Mouse (Mus musculus) midbrain, embryonic 15.5 days (tissue): ENCODE data around the gene Agmo. TPM values are rescaled to one million over a fixed set of nuclear protein-coding genes. Genes with fewer than 3 reads are reported as not detected.

Source experiments
- ATAC-seq: fragments of 200-750 bp; cut with Nextera tagmentation; replicated peaks from 2 replicates; pipeline ENCODE4 v1.8.0; 2017; ENCODE audit warnings: moderate TSS enrichment
- H3K27ac ChIP-seq: fragments of 300-500 bp; sonication (generic); 2 replicates; pipeline ENCODE4 v1.5.1; 2015; ENCODE audit warnings: mild to moderate bottlenecking, inconsistent platforms
- H3K27me3 ChIP-seq: fragments of 300-500 bp; sonication (generic); replicated peaks from 2 replicates; pipeline ENCODE4 v1.6.1; 2015; ENCODE audit warnings: inconsistent platforms
- H3K36me3 ChIP-seq: fragments of 300-500 bp; sonication (generic); replicated peaks from 2 replicates; pipeline ENCODE4 v1.6.1; 2015; ENCODE audit warnings: inconsistent platforms
- H3K4me1 ChIP-seq: fragments of 300-500 bp; sonication (generic); 2 replicates; pipeline ENCODE4 v1.6.1; 2015; ENCODE audit warnings: inconsistent platforms
- H3K4me2 ChIP-seq: fragments of 300-500 bp; sonication (generic); 2 replicates; pipeline ENCODE4 v1.6.1; 2015; ENCODE audit warnings: inconsistent platforms, mild to moderate bottlenecking, moderate library complexity
- H3K4me3 ChIP-seq: fragments of 300-500 bp; sonication (generic); 2 replicates; pipeline ENCODE4 v1.5.1; 2015; ENCODE audit warnings: mild to moderate bottlenecking, inconsistent platforms
- H3K9ac ChIP-seq: fragments of 300-500 bp; sonication (generic); 2 replicates; pipeline ENCODE4 v1.6.1; 2015; ENCODE audit warnings: mild to moderate bottlenecking, inconsistent platforms
- H3K9me3 ChIP-seq: fragments of 300-500 bp; sonication (generic); 2 replicates; pipeline ENCODE4 v1.6.1; 2016; ENCODE audit warnings: inconsistent platforms
- WGBS: fragments of 180-500 bp; shearing (Covaris S2); methylation state at CpG from one replicate; pipeline ENCODE4 v1.1.7; 2015; ENCODE audit warnings: mixed read lengths; 5-methylcytosine and 5-hydroxymethylcytosine counted together
- polyA plus RNA-seq: library from polyadenylated mRNA; unstranded; fragments of >200 nt; fragmentation: Nextera tagmentation; extraction: Ambion mirVana; gene quantifications from 2 replicates; pipeline ENCODE4 v1.2.1, GENCODE M21; 2015

The Agmo gene
- polyA plus RNA-seq, 1 experiment from 2014 or later = 1.1 TPM

GRCm38 (mm10) chr12:37565882-37566596 lies 324.6 kb downstream of the Agmo start:
- Histone ChIP-seq H3K27ac (no peak overlapping the region), H3K36me3 (no peaks in the 10 kb centered on the region), H3K4me2 (no peak overlapping the region), H3K27me3 (no peaks in the 10 kb centered on the region), H3K4me1 (no peaks in the 10 kb centered on the region), H3K9me3 (no peaks in the 10 kb centered on the region), H3K4me3 (no peak overlapping the region), H3K9ac (no peak overlapping the region)
- ATAC-seq = no peak
- WGBS = 78% methylated on average over 5 of the region's 5 CpGs

GRCm38 (mm10) chr12:37571922-37572321 lies 330.5 kb downstream of the Agmo start:
- Histone ChIP-seq H3K4me2 (no peak overlapping the region), H3K36me3 (no peaks in the 10 kb centered on the region), H3K27me3 (no peaks in the 10 kb centered on the region), H3K4me1 (no peaks in the 10 kb centered on the region), H3K4me3 (no peak overlapping the region), H3K9ac (no peak overlapping the region), H3K27ac (no peak overlapping the region), H3K9me3 (no peaks in the 10 kb centered on the region)
- ATAC-seq = no peak
- 85% methylated on average over 3 of the region's 3 CpGs for WGBS

DNA sequence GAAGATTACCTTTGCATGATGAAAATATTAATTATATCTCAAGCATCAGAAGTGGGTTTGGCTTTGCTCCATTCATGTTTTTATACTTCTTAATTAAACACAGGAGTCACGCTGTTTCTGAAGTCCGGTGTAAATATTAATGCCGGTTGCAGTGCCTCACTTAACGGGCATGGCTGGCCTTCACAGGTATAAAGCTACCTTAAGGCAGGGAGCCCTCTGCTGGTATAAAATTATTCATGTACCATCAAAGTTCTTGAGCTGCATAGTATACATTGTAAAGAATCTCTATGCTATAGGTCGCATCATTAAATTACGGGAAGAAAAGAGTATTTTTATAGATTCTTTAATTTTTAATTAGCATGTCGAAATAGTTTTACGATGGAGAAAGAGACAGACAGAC lies 341.3 kb downstream of the Agmo start:
- Histone ChIP-seq H3K9ac (no peak overlapping the region), H3K4me3 (no peak overlapping the region), H3K36me3 (no peaks in the 10 kb centered on the region), H3K4me2 (no peak overlapping the region), H3K9me3 (no peaks in the 10 kb centered on the region), H3K27ac (no peak overlapping the region), H3K4me1 (no peaks in the 10 kb centered on the region), H3K27me3 (no peaks in the 10 kb centered on the region)
- WGBS = 66% methylated on average over 8 of the region's 8 CpGs
- ATAC-seq = peak; percentile 83; the same call in 1 of the 2 replicates

GRCm38 (mm10) chr12:37592853-37593252 lies 351.4 kb downstream of the Agmo start:
- Histone ChIP-seq H3K9ac (no peak overlapping the region), H3K4me2 (no peak overlapping the region), H3K27ac (no peak overlapping the region), H3K4me1 (no peaks in the 10 kb centered on the region), H3K36me3 (no peaks in the 10 kb centered on the region), H3K4me3 (no peak overlapping the region), H3K9me3 (no peaks in the 10 kb centered on the region), H3K27me3 (no peaks in the 10 kb centered on the region)
- WGBS = 70% methylated on average over 3 of the region's 3 CpGs
- ATAC-seq = no peak

DNA sequence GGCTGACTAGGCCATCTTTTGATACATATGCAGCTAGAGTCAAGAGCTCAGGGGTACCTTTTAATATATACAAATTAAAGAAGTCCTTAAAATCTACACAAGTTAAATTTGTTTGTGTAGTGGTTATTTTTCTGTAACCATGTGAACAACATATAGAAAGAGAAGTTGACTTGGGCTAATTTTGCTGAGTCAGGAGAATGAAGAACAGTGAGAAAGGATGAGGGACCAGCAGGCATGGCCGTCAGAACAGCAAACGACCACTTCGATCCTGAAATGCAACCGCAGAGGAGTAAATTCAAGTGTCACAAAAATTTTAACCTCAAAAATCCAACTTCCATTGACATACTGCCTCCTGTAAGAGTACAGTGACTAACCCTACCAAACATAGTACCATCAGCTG lies 371.4 kb downstream of the Agmo start:
- WGBS = 93% methylated on average over 4 of the region's 4 CpGs
- Histone ChIP-seq H3K36me3 (no peaks in the 10 kb centered on the region), H3K4me3 (no peak overlapping the region), H3K4me1 (no peaks in the 10 kb centered on the region), H3K4me2 (no peak overlapping the region), H3K9ac (no peak overlapping the region), H3K27ac (no peak overlapping the region), H3K27me3 (no peaks in the 10 kb centered on the region), H3K9me3 (no peaks in the 10 kb centered on the region)
- no peak for ATAC-seq

DNA sequence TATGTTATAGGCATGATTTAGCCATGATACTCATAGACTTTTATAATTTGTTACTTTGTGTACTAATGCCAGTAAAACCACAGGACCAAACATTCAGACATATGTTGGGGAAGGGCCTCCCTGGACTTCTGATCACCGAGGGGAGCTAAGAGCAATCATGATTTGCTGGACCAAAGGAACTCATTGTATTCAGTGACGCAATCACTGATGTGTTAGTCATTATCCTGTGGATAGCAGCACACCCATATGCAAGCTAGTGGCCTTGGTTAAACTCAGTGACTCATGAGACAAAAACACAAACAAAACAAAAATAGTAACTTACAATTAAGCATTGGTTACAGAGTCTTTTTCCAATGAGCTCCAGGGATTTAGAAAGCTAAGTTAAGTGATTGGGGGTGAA lies 373.3 kb downstream of the Agmo start:
- H3K4me1 ChIP-seq = no peaks in the 10 kb centered on the region
- WGBS = 90% methylated on average over 2 of the region's 2 CpGs
- ATAC-seq = no peak

DNA sequence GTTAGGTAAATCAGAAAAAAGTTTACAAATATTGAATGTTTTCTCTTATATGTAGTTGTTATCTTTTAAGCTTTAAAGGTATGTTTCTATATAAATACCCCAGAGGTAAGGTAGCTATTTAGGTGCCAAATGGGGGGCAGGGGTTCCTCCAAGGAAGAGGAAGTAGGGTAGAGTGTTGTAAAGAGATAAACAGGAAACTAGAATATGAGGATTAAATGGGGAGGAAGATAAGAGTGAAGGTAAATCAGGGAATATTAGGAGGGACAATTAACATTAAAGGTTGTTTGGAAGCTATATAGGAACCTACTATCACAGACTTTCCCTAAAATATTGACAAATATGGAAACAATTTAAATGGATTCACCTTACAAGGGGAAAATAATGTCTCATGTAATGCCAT lies 382.6 kb downstream of the Agmo start:
- ATAC-seq = no peak
- H3K36me3 ChIP-seq = no peaks in the 10 kb centered on the region
- no peak overlapping the region for H3K9ac ChIP-seq
- H3K27ac ChIP-seq = no peak overlapping the region
- H3K4me1 ChIP-seq = no peaks in the 10 kb centered on the region
- no peaks in the 10 kb centered on the region for H3K27me3 ChIP-seq
- no peak overlapping the region for H3K4me3 ChIP-seq
- no peak overlapping the region for H3K4me2 ChIP-seq
- H3K9me3 ChIP-seq = no peaks in the 10 kb centered on the region

More for the DNA sequence above, 373.3 kb downstream of the Agmo start:
- no peak overlapping the region for H3K9ac ChIP-seq
- H3K27ac ChIP-seq = no peak overlapping the region
- H3K4me2 ChIP-seq = no peak overlapping the region
- H3K9me3 ChIP-seq = no peaks in the 10 kb centered on the region
- no peaks in the 10 kb centered on the region for H3K36me3 ChIP-seq
- H3K4me3 ChIP-seq = no peak overlapping the region
- H3K27me3 ChIP-seq = no peaks in the 10 kb centered on the region

Other genes with a start within 250 kb of the Agmo start
- gene Meox2, start 133.1 kb upstream of the Agmo start, polyA plus RNA-seq = 0.26 and 0.54 TPM in 2 replicates